Mouse (Mus musculus) intestine, embryonic 14.5 days (tissue): ENCODE data around the gene Sde2. TPM values are rescaled to one million over a fixed set of nuclear protein-coding genes. Genes with fewer than 3 reads are reported as not detected.
A peak's percentile ranks its signal among the peaks of the same experiment; 100 is the strongest.

Experiments
- ATAC-seq: fragments of 200-750 bp; cut with Nextera tagmentation; replicated peaks from 2 replicates; pipeline ENCODE4 v1.8.0; 2017; ENCODE audit warnings: low read depth, moderate number of reproducible peaks, moderate TSS enrichment, moderate library complexity; ENCODE audit not compliant: low FRiP score, low TSS enrichment
- DNase-seq: peaks from one replicate; pipeline ENCODE4 v3.0.0-alpha.2; 2018; ENCODE audit warnings: low spot score
- H3K27ac ChIP-seq: fragments of 300-500 bp; sonication (generic); 2 replicates; pipeline ENCODE4 v1.5.1; 2014; ENCODE audit warnings: low read depth, mild to moderate bottlenecking, control low read depth
- H3K27me3 ChIP-seq: fragments of 300-500 bp; sonication (generic); replicated peaks from 2 replicates; pipeline ENCODE4 v1.6.1; 2014; ENCODE audit warnings: low read length, control low read depth; ENCODE audit not compliant: control insufficient read depth, insufficient read depth
- H3K36me3 ChIP-seq: fragments of 300-500 bp; sonication (generic); 2 replicates; pipeline ENCODE4 v1.6.1; 2014; ENCODE audit warnings: low read length, control low read depth; ENCODE audit not compliant: control insufficient read depth, insufficient read depth
- H3K4me1 ChIP-seq: fragments of 300-500 bp; sonication (generic); replicated peaks from 2 replicates; pipeline ENCODE4 v1.6.1; 2014; ENCODE audit warnings: low read length, control low read depth, mixed read lengths; ENCODE audit not compliant: control insufficient read depth, insufficient read depth
- H3K4me2 ChIP-seq: fragments of 300-500 bp; sonication (generic); 2 replicates; pipeline ENCODE4 v1.6.1; 2014; ENCODE audit warnings: low read length
- H3K4me3 ChIP-seq: fragments of 300-500 bp; sonication (generic); 2 replicates; pipeline ENCODE4 v1.5.1; 2014; ENCODE audit warnings: low read depth, low read length, control low read depth, mixed read lengths
- H3K9ac ChIP-seq: fragments of 300-500 bp; sonication (generic); 2 replicates; pipeline ENCODE4 v1.6.1; 2014; ENCODE audit warnings: mild to moderate bottlenecking, low read length
- H3K9me3 ChIP-seq: fragments of 300-500 bp; sonication (generic); 2 replicates; pipeline ENCODE4 v1.6.1; 2016; ENCODE audit warnings: low read length, control low read depth; ENCODE audit not compliant: control insufficient read depth
- WGBS: fragments of 180-500 bp; shearing (Covaris S2); extraction: QIAGEN DNeasy Blood & Tissue Kit; methylation state at CpG from one replicate; pipeline ENCODE4 v1.1.7; 2014; 5-methylcytosine and 5-hydroxymethylcytosine counted together
- polyA plus RNA-seq: library from polyadenylated mRNA; unstranded; fragments of >200 nt; fragmentation: Nextera tagmentation; extraction: Ambion mirVana; gene quantifications from 2 replicates; pipeline ENCODE4 v1.2.1, GENCODE M21; 2014

Gene Sde2
- polyA plus RNA-seq, 1 experiment from 2014 or later, result 31.4 TPM

DNA sequence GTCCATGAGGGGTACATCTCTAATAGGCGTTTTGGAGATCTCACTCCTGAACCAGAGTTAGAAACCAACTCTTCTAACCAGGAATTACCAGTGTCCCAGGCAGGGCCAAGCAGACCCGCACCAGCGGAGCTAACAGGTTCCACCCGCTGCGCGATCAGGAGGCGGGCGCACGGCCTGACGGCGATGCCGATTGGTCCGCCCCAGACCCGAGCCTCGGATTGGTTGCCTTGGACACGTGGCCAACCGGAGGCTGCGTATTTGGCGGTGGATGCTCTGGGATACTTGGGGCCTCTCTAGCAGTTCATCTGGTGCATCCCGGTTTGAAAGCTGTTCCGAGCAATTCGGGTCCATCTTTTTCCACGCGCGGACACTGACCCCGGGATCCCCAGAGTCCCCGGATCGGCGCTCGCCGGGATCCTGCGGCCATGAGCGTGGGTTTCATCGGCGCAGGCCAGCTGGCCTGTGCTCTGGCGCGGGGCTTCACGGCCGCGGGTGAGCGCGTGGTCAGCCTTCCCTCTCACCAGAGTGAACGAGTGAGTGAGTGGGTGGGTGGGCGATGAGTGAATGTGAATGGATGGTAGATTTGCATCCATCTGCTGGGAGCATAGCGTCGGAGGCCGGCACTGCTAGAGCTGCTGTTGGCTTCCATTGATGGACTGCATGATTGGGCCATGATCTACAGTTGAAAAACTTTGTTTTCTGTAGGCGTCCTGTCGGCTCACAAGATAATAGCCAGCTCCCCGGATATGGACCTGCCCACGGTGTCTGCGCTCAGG, 53.3 kb downstream of the Sde2 start, which contains the start of gene Pycr2:
Gene Pycr2 (plus strand): TSS at position 255 of the 776 bp plus-strand sequence.
- under 1% methylated on average over 52 of the region's 52 CpGs for WGBS
- H3K27me3 ChIP-seq, result no peaks in the 10 kb centered on the region
- peak within 1 kb of the TSS; percentile 85 for H3K4me3 ChIP-seq
- peak within 1 kb of the TSS; percentile 64 for H3K4me2 ChIP-seq
- peak within 1 kb of the TSS; percentile 85 for H3K27ac ChIP-seq
- H3K36me3 ChIP-seq, result peaks cover 28% of the 10 kb centered on the region
- DNase-seq (peak; percentile 94), ATAC-seq (peak; percentile 99)
- peak within 1 kb of the TSS; percentile 82 for H3K9ac ChIP-seq
- H3K9me3 ChIP-seq, result no peaks in the 10 kb centered on the region
- H3K4me1 ChIP-seq, result peaks cover 14% of the 10 kb centered on the region

GRCm38 (mm10) chr1:180904815-180905080, 53.8 kb downstream of the Sde2 start:
- ATAC-seq (no peak), DNase-seq (no peak)
- Histone ChIP-seq H3K9me3 (no peaks in the 10 kb centered on the region), H3K27ac (peak overlapping the region; percentile 85; the same call in 1 of the 2 replicates), H3K4me1 (peaks cover 14% of the 10 kb centered on the region), H3K27me3 (no peaks in the 10 kb centered on the region), H3K4me2 (peak overlapping the region; percentile 64), H3K4me3 (peak overlapping the region; percentile 85), H3K9ac (peak overlapping the region; percentile 82), H3K36me3 (peaks cover 28% of the 10 kb centered on the region)
- 2% methylated on average over 5 of the region's 5 CpGs for WGBS

- peak overlapping the region; percentile 85 for H3K4me3 ChIP-seq
- peak overlapping the region; percentile 82; the same call in 1 of the 2 replicates for H3K9ac ChIP-seq
- DNase-seq, result no peak
- 69% methylated on average over 6 of the region's 6 CpGs for WGBS
- no peaks in the 10 kb centered on the region for H3K27me3 ChIP-seq
- H3K4me1 ChIP-seq, result peaks cover 14% of the 10 kb centered on the region
- H3K9me3 ChIP-seq, result no peaks in the 10 kb centered on the region
- H3K27ac ChIP-seq, result no peak overlapping the region
- peak overlapping the region; percentile 64 for H3K4me2 ChIP-seq
- no peak for ATAC-seq
- H3K36me3 ChIP-seq, result peaks cover 28% of the 10 kb centered on the region
Measured at GRCm38 (mm10) chr1:180905307-180905706, 54.4 kb downstream of the Sde2 start.

- Histone ChIP-seq H3K4me3 (no peak overlapping the region), H3K9me3 (no peaks in the 10 kb centered on the region), H3K27ac (no peak overlapping the region), H3K36me3 (peaks cover 28% of the 10 kb centered on the region), H3K9ac (no peak overlapping the region), H3K4me2 (0 out of 2 replicates have a peak overlapping the region, but pooled peaks have one; percentile 64), H3K27me3 (no peaks in the 10 kb centered on the region), H3K4me1 (peaks cover 14% of the 10 kb centered on the region)
- no peak for ATAC-seq
- DNase-seq, result no peak
- 94% methylated on average over 17 of the region's 17 CpGs for WGBS
Measured at GRCm38 (mm10) chr1:180905876-180906275, 54.9 kb downstream of the Sde2 start.

- Histone ChIP-seq H3K9me3 (no peaks in the 10 kb centered on the region), H3K4me1 (peaks cover 14% of the 10 kb centered on the region), H3K9ac (no peak overlapping the region), H3K27me3 (no peaks in the 10 kb centered on the region), H3K27ac (no peak overlapping the region), H3K4me3 (no peak overlapping the region), H3K4me2 (no peak overlapping the region), H3K36me3 (peaks cover 28% of the 10 kb centered on the region)
- no peak for DNase-seq
- 91% methylated on average over 24 of the region's 24 CpGs for WGBS
- ATAC-seq, result no peak
Measured at GRCm38 (mm10) chr1:180906461-180907147, 55.7 kb downstream of the Sde2 start.

DNA sequence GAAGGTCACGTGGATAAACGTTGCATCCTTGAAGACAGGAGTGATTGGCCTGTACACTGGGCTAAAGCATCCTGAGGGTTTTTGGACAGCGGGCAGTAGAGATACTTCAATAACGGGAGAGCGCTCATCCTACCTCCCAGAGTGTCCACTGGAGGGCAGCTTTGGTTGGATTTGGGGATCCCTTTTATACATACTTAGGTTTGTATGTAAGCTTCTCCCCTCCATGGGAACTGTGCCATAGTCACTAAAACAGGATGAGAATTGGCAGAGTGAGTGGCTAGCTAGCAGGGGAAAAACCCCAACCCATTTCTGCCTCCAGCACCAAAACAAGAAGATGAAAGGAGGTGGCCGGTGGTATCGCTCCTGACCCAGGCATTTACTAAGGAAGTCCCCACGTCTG, 60.2 kb downstream of the Sde2 start:
- no peak for ATAC-seq
- H3K36me3 ChIP-seq, result peaks cover 23% of the 10 kb centered on the region
- no peaks in the 10 kb centered on the region for H3K27me3 ChIP-seq
- H3K27ac ChIP-seq, result no peak overlapping the region
- H3K9me3 ChIP-seq, result no peaks in the 10 kb centered on the region
- H3K4me2 ChIP-seq, result no peak overlapping the region; the same call in 1 of the 2 replicates
- no peaks in the 10 kb centered on the region; the same call in 1 of the 2 replicates for H3K4me1 ChIP-seq
- no peak for DNase-seq
- no peak overlapping the region for H3K4me3 ChIP-seq
- 48% methylated on average over 8 of the region's 8 CpGs for WGBS
- H3K9ac ChIP-seq, result no peak overlapping the region

- no peak for DNase-seq
- Histone ChIP-seq H3K9me3 (no peaks in the 10 kb centered on the region), H3K27ac (no peak overlapping the region), H3K36me3 (peaks cover 16% of the 10 kb centered on the region), H3K4me1 (no peaks in the 10 kb centered on the region; the same call in 1 of the 2 replicates), H3K27me3 (no peaks in the 10 kb centered on the region), H3K4me2 (no peak overlapping the region; the same call in 1 of the 2 replicates), H3K4me3 (no peak overlapping the region), H3K9ac (no peak overlapping the region)
- 56% methylated on average over 20 of the region's 20 CpGs for WGBS
- no peak for ATAC-seq
Measured at GRCm38 (mm10) chr1:180911653-180912287, 60.8 kb downstream of the Sde2 start.

GRCm38 (mm10) chr1:180912792-180913191, 61.9 kb downstream of the Sde2 start:
- H3K27ac ChIP-seq, result no peak overlapping the region
- no peak overlapping the region for H3K4me2 ChIP-seq
- H3K9me3 ChIP-seq, result no peaks in the 10 kb centered on the region
- H3K4me3 ChIP-seq, result no peak overlapping the region
- H3K27me3 ChIP-seq, result no peaks in the 10 kb centered on the region
- peaks cover 6% of the 10 kb centered on the region for H3K36me3 ChIP-seq
- H3K9ac ChIP-seq, result no peak overlapping the region
- H3K4me1 ChIP-seq, result no peaks in the 10 kb centered on the region; the same call in 1 of the 2 replicates
- ATAC-seq (no peak), DNase-seq (no peak)
- 87% methylated on average over 5 of the region's 5 CpGs for WGBS
